Mouse (Mus musculus): Measurements from ENCODE around the gene Zscan4-ps2. TPM values are rescaled to one million over a fixed set of nuclear protein-coding genes. Genes with fewer than 3 reads are reported as not detected.

Gene Zscan4-ps2
- not detected for polyA plus RNA-seq (2015; fragmentation: Illumina TruSeq; extraction: RNeasy Lipid Tissue Mini Kit (QIAGEN cat#74804); ENCODE audit: low read depth, low replicate concordance)

GRCm38 (mm10) chr7:11514010-11514409 lies at the start of gene Zscan4-ps2:
Gene Zscan4-ps2, plus strand, starts transcription at chr7:11514310.

Other genes with a start within 250 kb of the Zscan4-ps2 start
- not detected for gene Zscan4e, start 203.6 kb upstream of the Zscan4-ps2 start, polyA plus RNA-seq (2015; fragmentation: Illumina TruSeq; extraction: RNeasy Lipid Tissue Mini Kit (QIAGEN cat#74804); ENCODE audit: low read depth, low replicate concordance)
- gene Zscan4f, start 116.4 kb upstream of the Zscan4-ps2 start, polyA plus RNA-seq (2015; fragmentation: Illumina TruSeq; extraction: RNeasy Lipid Tissue Mini Kit (QIAGEN cat#74804); ENCODE audit: low read depth, low replicate concordance), result not detected
- gene Zscan4-ps3, start 95.0 kb downstream of the Zscan4-ps2 start, polyA plus RNA-seq (2015; fragmentation: Illumina TruSeq; extraction: RNeasy Lipid Tissue Mini Kit (QIAGEN cat#74804); ENCODE audit: low read depth, low replicate concordance), result not detected
- not detected for gene Vmn1r72, start 165.8 kb downstream of the Zscan4-ps2 start, polyA plus RNA-seq (2015; fragmentation: Illumina TruSeq; extraction: RNeasy Lipid Tissue Mini Kit (QIAGEN cat#74804); ENCODE audit: low read depth, low replicate concordance)
- gene Vmn1r73, start 216.0 kb downstream of the Zscan4-ps2 start, polyA plus RNA-seq (2015; fragmentation: Illumina TruSeq; extraction: RNeasy Lipid Tissue Mini Kit (QIAGEN cat#74804); ENCODE audit: low read depth, low replicate concordance), result not detected